ENCODE assay signal across 16 mouse cellular contexts in the genomic region with DNA sequence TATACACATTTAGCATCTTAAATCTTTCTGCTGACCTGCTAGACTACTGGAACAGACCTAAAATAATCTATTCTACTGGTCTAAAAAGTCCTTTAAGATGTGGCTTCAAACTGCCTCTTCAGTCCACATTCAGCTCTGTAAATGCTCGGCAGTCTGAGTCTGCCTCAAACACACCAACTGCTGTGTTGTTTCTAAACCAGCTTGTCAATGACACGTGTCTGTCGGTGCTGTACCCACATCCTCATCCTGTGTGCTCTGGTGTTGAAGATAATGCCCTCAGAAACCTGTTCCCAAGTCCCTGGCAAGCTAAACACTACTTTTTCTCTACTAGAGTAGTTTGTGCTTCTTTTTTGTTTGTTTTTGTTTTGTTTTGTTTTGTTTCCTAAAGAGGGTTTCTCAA. TPM values are rescaled to one million over a fixed set of nuclear protein-coding genes. Genes with fewer than 3 reads are reported as not detected.
A peak's percentile ranks its signal among the peaks of the same experiment; 100 is the strongest.
DNase-seq lines count a peak whose midpoint lies in the region; ATAC-seq and TF ChIP-seq lines count a peak whose summit lies in the region.
"Had no signal": no experiment of that assay in that cellular context is flagged by ENCODE, and none has a peak within 500 bp of the region (broad histone marks: within the 10 kb centered on the region; RNA-seq: fewer than 3 reads in every experiment).

No protein-coding gene starts in this region.

- TF ChIP-seq CTCF in lung, postnatal 0 days (IDR thresholded peaks at IDR 0.05): no peak

- no peak overlapping the region for H3K4me3 ChIP-seq in heart, embryonic 16.5 days (ENCODE audit: low read length)
- H3K4me3 ChIP-seq in heart, embryonic 12.5 days: no peak overlapping the region
- H3K4me3 ChIP-seq in heart, embryonic 10.5 days: no peak overlapping the region
- H3K4me3 ChIP-seq in lung, postnatal 0 days (ENCODE audit: low read depth, low read length): no peak overlapping the region
- H3K4me3 ChIP-seq: hindbrain, embryonic 10.5 days; myocyte had no signal

- no peaks in the 10 kb centered on the region for H3K9me3 ChIP-seq in heart, embryonic 16.5 days (replicated peaks; ENCODE audit: control insufficient read depth, low read length)
- no peaks in the 10 kb centered on the region for H3K9me3 ChIP-seq in heart, embryonic 12.5 days (replicated peaks)
- H3K9me3 ChIP-seq in heart, embryonic 10.5 days: no peaks in the 10 kb centered on the region
- H3K9me3 ChIP-seq in lung, postnatal 0 days (ENCODE audit: low read length): no peaks in the 10 kb centered on the region
- H3K9me3 ChIP-seq: hindbrain, embryonic 10.5 days had no signal

- no peaks in the 10 kb centered on the region for H3K27me3 ChIP-seq in heart, embryonic 16.5 days (ENCODE audit: control insufficient read depth, insufficient read depth, low read length)
- no peaks in the 10 kb centered on the region for H3K27me3 ChIP-seq in heart, embryonic 12.5 days (replicated peaks)
- H3K27me3 ChIP-seq in heart, embryonic 10.5 days (ENCODE audit: insufficient read depth, poor library complexity, severe bottlenecking): no peaks in the 10 kb centered on the region
- no peaks in the 10 kb centered on the region for H3K27me3 ChIP-seq in lung, postnatal 0 days (replicated peaks; ENCODE audit: insufficient read depth, low read length)
- H3K27me3 ChIP-seq: Patski had no signal

- H3K4me2 ChIP-seq in heart, embryonic 16.5 days (ENCODE audit: low read depth, low read length): no peak overlapping the region
- no peak overlapping the region for H3K4me2 ChIP-seq in heart, embryonic 12.5 days
- H3K4me2 ChIP-seq in lung, postnatal 0 days (replicated peaks; ENCODE audit: low read depth, low read length): no peak overlapping the region

- peak overlapping the region; percentile 35; the same call in 1 of the 2 replicates for H3K27ac ChIP-seq in heart, embryonic 16.5 days (ENCODE audit: low read length)
- no peak overlapping the region for H3K27ac ChIP-seq in heart, embryonic 12.5 days (ENCODE audit: poor library complexity, severe bottlenecking)
- no peak overlapping the region for H3K27ac ChIP-seq in heart, embryonic 10.5 days
- no peak overlapping the region for H3K27ac ChIP-seq in lung, postnatal 0 days (ENCODE audit: low read length)
- H3K27ac ChIP-seq: hindbrain, embryonic 10.5 days had no signal

- H3K36me3 ChIP-seq in heart, embryonic 16.5 days (ENCODE audit: control insufficient read depth, insufficient read depth): no peaks in the 10 kb centered on the region
- no peaks in the 10 kb centered on the region for H3K36me3 ChIP-seq in heart, embryonic 12.5 days
- H3K36me3 ChIP-seq in heart, embryonic 10.5 days: no peaks in the 10 kb centered on the region
- no peaks in the 10 kb centered on the region for H3K36me3 ChIP-seq in lung, postnatal 0 days (ENCODE audit: insufficient read depth, low read length)
- H3K36me3 ChIP-seq: hindbrain, embryonic 10.5 days had no signal

- ATAC-seq in heart, embryonic 16.5 days (replicated peaks; ENCODE audit: extremely low read depth, insufficient read depth, low FRiP score): peak; percentile 75
- ATAC-seq in heart, embryonic 12.5 days (ENCODE audit: insufficient number of reproducible peaks, low FRiP score): no peak
- ATAC-seq in megakaryocyte-erythroid progenitor cell, adult 5-6 weeks (replicated peaks; ENCODE audit: low FRiP score, low TSS enrichment, poor library complexity, severe bottlenecking): peak; percentile 93
- no peak for ATAC-seq in lung, postnatal 0 days
- ATAC-seq: Patski had no signal

- H3K4me1 ChIP-seq in heart, embryonic 16.5 days (ENCODE audit: control insufficient read depth, insufficient read depth, low read length): no peaks in the 10 kb centered on the region
- H3K4me1 ChIP-seq in heart, embryonic 12.5 days (replicated peaks): no peaks in the 10 kb centered on the region
- H3K4me1 ChIP-seq in heart, embryonic 10.5 days: peaks cover 5% of the 10 kb centered on the region; the same call in 1 of the 2 replicates
- peaks cover 3% of the 10 kb centered on the region; the same call in 1 of the 2 replicates for H3K4me1 ChIP-seq in lung, postnatal 0 days (ENCODE audit: insufficient read depth, low read depth, low read length)

- DNase-seq in liver: peak; percentile 33
- DNase-seq in thymus, postnatal 25 days: peak; percentile 67
- no peak for DNase-seq in heart, embryonic 10.5 days (ENCODE audit: low spot score)
- DNase-seq in right cerebral cortex, adult 2 months (ENCODE audit: low spot score in 2 of 2): no peak
- no peak for DNase-seq in lung, postnatal 0 days (ENCODE audit: low spot score)
- DNase-seq: adrenal gland, postnatal 14 days; embryo, embryonic 11 days; heart, adult 18-20 months; kidney, adult 8-10 months; right cerebral cortex, adult 18-20 months had no signal

- H3K9ac ChIP-seq in heart, embryonic 16.5 days (ENCODE audit: low read length): no peak overlapping the region
- no peak overlapping the region for H3K9ac ChIP-seq in heart, embryonic 12.5 days
- no peak overlapping the region for H3K9ac ChIP-seq in lung, postnatal 0 days (replicated peaks; ENCODE audit: low read depth)

- no peak for TF ChIP-seq EP300 in lung, postnatal 0 days (IDR thresholded peaks at IDR 0.05)

- 34% methylated on average over 3 of the region's 3 CpGs for WGBS in heart, embryonic 16.5 days
- whole genome bisulfite sequencing in heart, embryonic 12.5 days: 38% methylated on average over 3 of the region's 3 CpGs
- WGBS in heart, embryonic 10.5 days: 44% methylated on average over 3 of the region's 3 CpGs
- 53% methylated on average over 3 of the region's 3 CpGs for WGBS in lung, postnatal 0 days

RNA-seq across cellular contexts. Expression of a gene that starts 58.9 kb away (rescaled TPM):
- polyA plus RNA-seq in heart, embryonic 16.5 days (2015; fragmentation: Nextera tagmentation; extraction: Ambion mirVana): 86.0 and 92.8 TPM in 2 replicates
- polyA plus RNA-seq in heart, embryonic 12.5 days (2016; fragmentation: Nextera tagmentation; extraction: Ambion mirVana): 77.4 and 78.4 TPM in 2 replicates
- total RNA-seq in megakaryocyte-erythroid progenitor cell, adult 5-6 weeks (2014; fragmentation: Nextera tagmentation): 524 and 588 TPM in 2 replicates
- total RNA-seq in megakaryocyte-erythroid progenitor cell, adult 5-6 weeks (2017): 726 and 751 TPM in 2 replicates
- 66.5 and 71.7 TPM in 2 replicates for polyA plus RNA-seq in heart, embryonic 10.5 days (2016; fragmentation: Nextera tagmentation; extraction: Ambion mirVana)
- 115 and 127 TPM in 2 replicates for polyA plus RNA-seq in lung, postnatal 0 days (2015; fragmentation: Nextera tagmentation; extraction: Ambion mirVana)

Comparison
In these comparisons a context has a peak if more than half of its experiments do, and no peak if none do; other contexts are left out.
1. ATAC-seq: peak in heart, embryonic 16.5 days (single experiment) and megakaryocyte-erythroid progenitor cell, adult 5-6 weeks (single experiment); none in heart, embryonic 12.5 days (single experiment) and lung, postnatal 0 days (single experiment).
2. DNase-seq: peak in liver (single experiment) and thymus, postnatal 25 days (single experiment); none in heart, embryonic 10.5 days (single experiment), right cerebral cortex, adult 2 months (0 of 2) and lung, postnatal 0 days (single experiment).